Mouse (Mus musculus): ENCODE measurements around the gene Gart. TPM values are rescaled to one million over a fixed set of nuclear protein-coding genes. Genes with fewer than 3 reads are reported as not detected.

Gart gene
- polyA plus RNA-seq, 1 experiment from 2014 or later, result 129 TPM

DNA sequence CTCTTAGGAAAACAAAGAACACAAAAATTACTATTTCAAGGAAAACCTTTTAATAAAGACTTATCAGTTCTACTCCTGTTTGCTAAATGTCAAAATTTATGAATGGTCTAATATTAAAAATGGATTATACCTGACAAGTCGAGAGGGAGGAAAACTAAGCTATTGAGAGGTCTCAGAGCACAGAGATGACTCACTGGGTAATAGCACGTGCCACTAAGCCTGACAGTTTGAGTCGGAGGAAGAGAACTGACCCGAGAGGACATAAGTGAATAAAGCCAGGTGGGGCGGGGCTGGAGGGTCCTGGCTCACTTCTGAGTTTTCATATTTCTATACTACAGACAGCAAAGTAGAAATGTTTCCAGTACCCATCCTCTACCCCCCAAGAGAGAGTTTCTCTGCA lies 39.6 kb upstream of the Gart start:
- WGBS, result 74% methylated on average over 5 of the region's 5 CpGs

DNA sequence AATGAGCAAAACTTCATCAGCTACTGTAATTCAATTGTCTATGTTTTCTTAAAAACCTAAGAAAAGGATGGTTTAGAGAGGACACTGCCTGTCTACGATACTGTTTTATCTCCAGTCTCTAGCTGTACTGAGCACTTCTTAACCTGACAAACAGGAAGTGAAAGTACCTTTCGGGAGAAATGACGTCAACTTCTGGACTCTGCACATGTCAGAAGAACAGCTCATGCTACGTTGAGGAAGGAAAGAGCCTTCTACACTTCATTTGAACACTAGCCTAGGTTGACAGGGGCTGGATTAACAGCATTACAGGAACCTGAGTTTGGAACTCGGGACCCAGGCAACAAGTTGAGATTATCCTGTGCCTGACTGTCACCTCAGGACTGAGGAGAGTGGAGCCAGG lies 38.8 kb upstream of the Gart start:
- H3K4me1 ChIP-seq (ENCODE audit: insufficient read depth), result no peaks in the 10 kb centered on the region; the same call in 1 of the 2 replicates
- TF ChIP-seq CTCF (IDR thresholded peaks at IDR 0.05; ENCODE audit: low read depth), result no peak
- H3K4me2 ChIP-seq, result no peak overlapping the region
- H3K27ac ChIP-seq (ENCODE audit: low read depth), result no peak overlapping the region
- H3K36me3 ChIP-seq (ENCODE audit: insufficient read depth), result peaks cover 52% of the 10 kb centered on the region
- no peaks in the 10 kb centered on the region for H3K27me3 ChIP-seq (ENCODE audit: insufficient read depth, low read length)
- ATAC-seq (ENCODE audit: insufficient read depth) (no peak), DNase-seq (no peak)
- no peak overlapping the region for H3K4me3 ChIP-seq (ENCODE audit: low read depth, low read length)
- H3K9ac ChIP-seq, result no peak overlapping the region
- WGBS, result 82% methylated on average over 5 of the region's 5 CpGs
- H3K9me3 ChIP-seq (ENCODE audit: low read depth, low read length), result no peaks in the 10 kb centered on the region

More for the DNA sequence above, 39.6 kb upstream of the Gart start:
- H3K4me3 ChIP-seq (ENCODE audit: low read depth, low read length), result no peak overlapping the region
- H3K27me3 ChIP-seq (ENCODE audit: insufficient read depth, low read length), result no peaks in the 10 kb centered on the region
- H3K27ac ChIP-seq (ENCODE audit: low read depth), result no peak overlapping the region
- H3K9me3 ChIP-seq (ENCODE audit: low read depth, low read length), result no peaks in the 10 kb centered on the region
- H3K36me3 ChIP-seq (ENCODE audit: insufficient read depth), result peaks cover 43% of the 10 kb centered on the region
- ATAC-seq (ENCODE audit: insufficient read depth), result no peak
- H3K4me1 ChIP-seq (ENCODE audit: insufficient read depth), result no peaks in the 10 kb centered on the region; the same call in 1 of the 2 replicates
- no peak for TF ChIP-seq CTCF (IDR thresholded peaks at IDR 0.05; ENCODE audit: low read depth)
- H3K9ac ChIP-seq, result no peak overlapping the region
- no peak overlapping the region for H3K4me2 ChIP-seq
- DNase-seq, result no peak

DNA sequence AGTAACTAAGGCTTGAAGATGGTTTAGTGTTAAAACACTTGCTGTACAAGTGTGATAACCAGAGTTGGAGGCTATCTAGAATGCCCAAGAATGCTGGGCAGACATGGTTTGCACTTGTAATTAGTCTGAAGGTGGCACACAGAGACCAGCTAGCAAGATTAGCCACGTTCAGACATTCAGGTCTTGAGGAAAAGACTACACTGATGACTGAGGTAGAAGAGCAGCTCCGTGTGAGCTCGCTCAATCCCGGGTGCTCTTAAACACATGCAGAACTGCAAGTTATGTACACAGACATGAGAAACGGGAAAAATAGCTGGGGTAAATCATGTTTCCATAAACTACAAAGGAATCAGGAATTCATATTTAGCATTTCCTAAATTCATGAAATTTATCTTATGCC lies 33.9 kb upstream of the Gart start:
- no peak for TF ChIP-seq CTCF (IDR thresholded peaks at IDR 0.05; ENCODE audit: low read depth)
- Histone ChIP-seq H3K36me3 (ENCODE audit: insufficient read depth) (peaks cover 92% of the 10 kb centered on the region), H3K27me3 (ENCODE audit: insufficient read depth, low read length) (no peaks in the 10 kb centered on the region), H3K4me3 (ENCODE audit: low read depth, low read length) (no peak overlapping the region), H3K9me3 (ENCODE audit: low read depth, low read length) (no peaks in the 10 kb centered on the region), H3K4me1 (ENCODE audit: insufficient read depth) (no peaks in the 10 kb centered on the region), H3K27ac (ENCODE audit: low read depth) (no peak overlapping the region), H3K9ac (no peak overlapping the region), H3K4me2 (no peak overlapping the region)
- DNase-seq (no peak), ATAC-seq (ENCODE audit: insufficient read depth) (no peak)
- WGBS, result 65% methylated on average over 5 of the region's 5 CpGs

DNA sequence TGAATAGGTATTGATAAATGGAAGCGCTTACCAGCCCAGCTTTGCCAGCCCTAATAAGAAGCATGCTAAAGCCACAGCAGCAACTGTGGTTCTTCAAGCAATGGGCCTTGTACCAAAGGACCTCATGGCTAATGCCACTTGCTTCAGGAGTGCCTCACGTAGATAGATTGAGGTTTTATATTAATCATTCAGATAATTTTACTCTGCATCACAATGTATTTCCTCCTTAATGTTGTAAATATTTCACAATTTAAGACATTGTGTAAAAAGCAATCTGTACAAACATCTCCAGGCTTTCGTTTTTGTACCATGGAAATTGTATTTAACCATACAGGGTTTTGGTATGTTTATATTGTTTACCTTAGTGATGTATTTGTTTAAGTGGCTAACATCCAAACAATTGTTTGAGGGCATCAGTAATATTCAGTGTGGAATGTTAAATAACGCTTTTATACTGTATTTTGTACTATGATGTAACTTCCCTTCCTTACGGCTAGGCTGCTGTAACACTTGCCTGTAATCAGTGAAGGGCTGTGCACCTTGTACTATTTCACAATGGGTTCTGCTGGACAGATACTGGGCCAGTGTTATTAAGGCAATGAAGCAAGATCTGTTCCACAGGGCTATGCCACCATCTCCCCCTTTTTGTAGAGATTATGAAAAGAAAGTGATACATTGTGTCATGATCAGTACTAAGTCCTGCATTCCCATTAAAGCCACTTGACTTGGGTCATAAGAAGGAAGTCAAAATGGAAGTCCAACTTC lies 31.6 kb upstream of the Gart start:
- WGBS, result 81% methylated on average over 5 of the region's 5 CpGs
- no peaks in the 10 kb centered on the region for H3K4me1 ChIP-seq (ENCODE audit: insufficient read depth)
- no peak for DNase-seq

DNA sequence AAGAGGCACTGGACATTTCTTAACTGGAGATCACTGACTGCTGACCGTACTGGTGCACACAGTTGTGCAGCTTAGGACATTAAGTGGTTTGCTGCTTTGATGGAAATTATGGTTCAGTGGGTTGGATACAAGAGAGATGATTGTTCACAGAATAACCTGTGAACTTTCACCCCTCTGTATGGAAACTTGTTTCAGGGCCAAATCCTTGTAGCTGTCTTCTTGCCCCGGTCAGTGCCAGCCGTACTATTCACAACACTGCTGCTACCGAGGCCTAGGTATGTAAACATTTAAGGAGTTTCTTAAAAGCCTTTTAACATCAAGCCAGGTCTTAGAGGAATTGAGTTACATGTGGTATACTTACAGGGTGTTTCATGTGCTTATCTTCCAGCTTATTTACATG lies 27.7 kb upstream of the Gart start:
- no peak for DNase-seq
- 75% methylated on average over 4 of the region's 4 CpGs for WGBS

More for the DNA sequence above, 31.6 kb upstream of the Gart start:
- no peak overlapping the region for H3K4me3 ChIP-seq (ENCODE audit: low read depth, low read length)
- H3K9me3 ChIP-seq (ENCODE audit: low read depth, low read length), result no peaks in the 10 kb centered on the region
- peaks cover 93% of the 10 kb centered on the region for H3K36me3 ChIP-seq (ENCODE audit: insufficient read depth)
- no peak for TF ChIP-seq CTCF (IDR thresholded peaks at IDR 0.05; ENCODE audit: low read depth)
- H3K4me2 ChIP-seq, result no peak overlapping the region
- no peak for ATAC-seq (ENCODE audit: insufficient read depth)
- no peak overlapping the region for H3K9ac ChIP-seq
- no peak overlapping the region for H3K27ac ChIP-seq (ENCODE audit: low read depth)
- no peaks in the 10 kb centered on the region for H3K27me3 ChIP-seq (ENCODE audit: insufficient read depth, low read length)

DNA sequence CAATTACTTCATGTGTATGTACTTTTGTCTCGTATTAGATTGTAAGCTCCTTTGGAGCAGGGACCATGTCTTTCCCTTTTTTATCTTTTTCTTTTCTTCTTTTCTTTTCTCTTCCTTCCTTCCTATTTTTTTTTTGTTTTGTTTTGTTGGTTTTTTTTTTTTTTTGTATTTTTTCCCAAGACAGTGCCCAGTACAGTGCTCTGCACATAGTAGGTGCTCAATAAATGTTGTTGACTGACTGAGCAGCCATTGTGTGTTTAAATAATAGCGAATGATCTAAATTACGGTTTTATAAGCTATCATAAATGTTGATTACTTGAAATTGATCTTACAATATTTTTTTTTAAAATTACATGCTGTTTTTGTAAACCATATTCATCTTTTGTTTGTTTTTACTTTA lies 17.0 kb upstream of the Gart start:
- TF ChIP-seq CTCF (IDR thresholded peaks at IDR 0.05; ENCODE audit: low read depth), result no peak
- H3K36me3 ChIP-seq (ENCODE audit: insufficient read depth), result peaks cover 95% of the 10 kb centered on the region
- H3K9me3 ChIP-seq (ENCODE audit: low read depth, low read length), result no peaks in the 10 kb centered on the region; the same call in 1 of the 2 replicates
- H3K9ac ChIP-seq, result no peak overlapping the region
- no peak for DNase-seq
- H3K27ac ChIP-seq (ENCODE audit: low read depth), result no peak overlapping the region
- H3K27me3 ChIP-seq (ENCODE audit: insufficient read depth, low read length), result no peaks in the 10 kb centered on the region
- no peak for ATAC-seq (ENCODE audit: insufficient read depth)
- WGBS, result 94% methylated on average over 3 of the region's 3 CpGs
- no peak overlapping the region for H3K4me2 ChIP-seq
- no peaks in the 10 kb centered on the region for H3K4me1 ChIP-seq (ENCODE audit: insufficient read depth)
- H3K4me3 ChIP-seq (ENCODE audit: low read depth, low read length), result no peak overlapping the region

More for the DNA sequence above, 27.7 kb upstream of the Gart start:
- Histone ChIP-seq H3K4me3 (ENCODE audit: low read depth, low read length) (no peak overlapping the region), H3K4me1 (ENCODE audit: insufficient read depth) (no peaks in the 10 kb centered on the region), H3K36me3 (ENCODE audit: insufficient read depth) (peaks cover 94% of the 10 kb centered on the region), H3K9me3 (ENCODE audit: low read depth, low read length) (no peaks in the 10 kb centered on the region), H3K4me2 (no peak overlapping the region), H3K27ac (ENCODE audit: low read depth) (no peak overlapping the region), H3K27me3 (ENCODE audit: insufficient read depth, low read length) (no peaks in the 10 kb centered on the region), H3K9ac (no peak overlapping the region)
- ATAC-seq (ENCODE audit: insufficient read depth), result no peak
- no peak for TF ChIP-seq CTCF (IDR thresholded peaks at IDR 0.05; ENCODE audit: low read depth)

DNA sequence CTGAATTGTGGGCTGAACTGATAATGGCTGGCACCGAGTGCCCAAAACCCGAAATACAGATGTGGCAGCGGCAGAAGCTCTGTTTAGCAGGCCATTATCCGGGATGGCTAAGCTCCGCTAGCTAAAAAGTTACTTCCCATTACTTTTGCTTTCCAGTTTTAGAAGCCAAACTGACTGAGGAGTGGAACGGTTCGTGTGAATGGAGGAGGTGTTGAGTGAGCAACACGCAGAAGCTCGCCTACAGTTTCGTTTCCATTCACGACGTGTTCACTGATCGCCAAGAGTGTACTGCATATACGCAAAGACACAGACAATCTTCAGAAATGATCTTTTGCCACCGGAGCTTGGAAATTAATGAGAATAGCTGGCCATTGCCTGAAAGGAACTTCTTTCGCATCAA lies 15.6 kb upstream of the Gart start:
- H3K9ac ChIP-seq, result no peak overlapping the region
- DNase-seq (no peak), ATAC-seq (ENCODE audit: insufficient read depth) (no peak)
- no peaks in the 10 kb centered on the region; the same call in 1 of the 2 replicates for H3K9me3 ChIP-seq (ENCODE audit: low read depth, low read length)
- no peaks in the 10 kb centered on the region for H3K4me1 ChIP-seq (ENCODE audit: insufficient read depth)
- no peak overlapping the region for H3K27ac ChIP-seq (ENCODE audit: low read depth)
- TF ChIP-seq CTCF (IDR thresholded peaks at IDR 0.05; ENCODE audit: low read depth), result no peak
- H3K27me3 ChIP-seq (ENCODE audit: insufficient read depth, low read length), result no peaks in the 10 kb centered on the region
- H3K4me2 ChIP-seq, result no peak overlapping the region
- no peak overlapping the region for H3K4me3 ChIP-seq (ENCODE audit: low read depth, low read length)
- peaks cover 98% of the 10 kb centered on the region for H3K36me3 ChIP-seq (ENCODE audit: insufficient read depth)
- WGBS, result 91% methylated on average over 16 of the region's 16 CpGs

Data from lung, embryonic 14.5 days (tissue).